In genomic region chr17:84037580-84038304, GRCm38 (mm10) we compare ENCODE assay signal across 8 mouse cellular contexts.
DNase-seq lines count a peak whose midpoint lies in the region; ATAC-seq and TF ChIP-seq lines count a peak whose summit lies in the region.
"Had no signal": no experiment of that assay in that cellular context is flagged by ENCODE, and none has a peak within 500 bp of the region (broad histone marks: within the 10 kb centered on the region; RNA-seq: fewer than 3 reads in every experiment).

No protein-coding gene starts in this region.

- H3K4me1 ChIP-seq in embryonic facial prominence, embryonic 13.5 days, result peaks cover 33% of the 10 kb centered on the region
- H3K4me1 ChIP-seq in intestine, embryonic 14.5 days (replicated peaks; ENCODE audit: control insufficient read depth, insufficient read depth, low read length), result peaks cover 16% of the 10 kb centered on the region
- H3K4me1 ChIP-seq in liver, embryonic 13.5 days (replicated peaks), result peaks cover 21% of the 10 kb centered on the region
- no peaks in the 10 kb centered on the region for H3K4me1 ChIP-seq in cerebellum, adult 2 months (ENCODE audit: control insufficient read depth, insufficient read depth, low read length)

- H3K36me3 ChIP-seq in embryonic facial prominence, embryonic 13.5 days, result no peaks in the 10 kb centered on the region
- no peaks in the 10 kb centered on the region for H3K36me3 ChIP-seq in intestine, embryonic 14.5 days (ENCODE audit: control insufficient read depth, insufficient read depth, low read length)
- H3K36me3 ChIP-seq in liver, embryonic 13.5 days, result no peaks in the 10 kb centered on the region

- no peak overlapping the region for H3K4me2 ChIP-seq in embryonic facial prominence, embryonic 13.5 days
- H3K4me2 ChIP-seq in intestine, embryonic 14.5 days (ENCODE audit: low read length), result no peak overlapping the region
- no peak overlapping the region for H3K4me2 ChIP-seq in liver, embryonic 13.5 days

- H3K9me3 ChIP-seq in embryonic facial prominence, embryonic 13.5 days, result 0 out of 2 replicates have a peak, but pooled peaks cover 3% of the 10 kb centered on the region
- no peaks in the 10 kb centered on the region; the same call in 1 of the 2 replicates for H3K9me3 ChIP-seq in intestine, embryonic 14.5 days (ENCODE audit: control insufficient read depth, low read length)
- H3K9me3 ChIP-seq in liver, embryonic 13.5 days (replicated peaks), result no peaks in the 10 kb centered on the region

- H3K4me3 ChIP-seq in embryonic facial prominence, embryonic 13.5 days, result no peak overlapping the region
- no peak overlapping the region for H3K4me3 ChIP-seq in intestine, embryonic 14.5 days (ENCODE audit: low read depth, low read length)
- no peak overlapping the region for H3K4me3 ChIP-seq in liver, embryonic 13.5 days (replicated peaks)
- no peak overlapping the region for H3K4me3 ChIP-seq in cerebellum, adult 2 months (replicated peaks; ENCODE audit: insufficient read depth, low read depth, low read length)

- DNase-seq in adipocyte (ENCODE audit: low spot score), result peak; percentile 35
- DNase-seq in intestine, embryonic 14.5 days (ENCODE audit: low spot score), result no peak
- DNase-seq in liver, embryonic 13.5 days, result no peak
- DNase-seq in embryo, embryonic 11 days, result no peak
- DNase-seq in cerebellum, adult 2 months, result no peak
- DNase-seq in cerebellum, adult 9-10 months, result no peak

- TF ChIP-seq POLR2A in cerebellum, adult 2 months (IDR thresholded peaks at IDR 0.05; ENCODE audit: borderline replicate concordance, insufficient read depth, low read length), result no peak

- TF ChIP-seq CTCF in cerebellum, adult 2 months (IDR thresholded peaks at IDR 0.05; ENCODE audit: borderline replicate concordance, insufficient read depth, low read depth, low read length), result no peak

- H3K27ac ChIP-seq in embryonic facial prominence, embryonic 13.5 days, result peak overlapping the region; percentile 80
- H3K27ac ChIP-seq in intestine, embryonic 14.5 days (ENCODE audit: low read depth), result peak overlapping the region; percentile 51; the same call in 1 of the 2 replicates
- peak overlapping the region; percentile 29 for H3K27ac ChIP-seq in liver, embryonic 13.5 days
- no peak overlapping the region for H3K27ac ChIP-seq in cerebellum, adult 2 months (ENCODE audit: insufficient read depth, low read length)

- no peak for ATAC-seq in embryonic facial prominence, embryonic 13.5 days (ENCODE audit: insufficient number of reproducible peaks, insufficient read depth, low FRiP score, low TSS enrichment, low read depth)
- ATAC-seq in intestine, embryonic 14.5 days (replicated peaks; ENCODE audit: low FRiP score, low TSS enrichment, low read depth), result no peak
- ATAC-seq in liver, embryonic 13.5 days (ENCODE audit: low read depth), result no peak
- ATAC-seq: forebrain, embryonic 16.5 days had no signal

- H3K27me3 ChIP-seq in embryonic facial prominence, embryonic 13.5 days, result no peaks in the 10 kb centered on the region
- H3K27me3 ChIP-seq in intestine, embryonic 14.5 days (replicated peaks; ENCODE audit: control insufficient read depth, insufficient read depth, low read length), result no peaks in the 10 kb centered on the region
- H3K27me3 ChIP-seq in liver, embryonic 13.5 days, result peaks cover 3% of the 10 kb centered on the region; the same call in 1 of the 2 replicates
- no peaks in the 10 kb centered on the region for H3K27me3 ChIP-seq in cerebellum, adult 2 months (ENCODE audit: control insufficient read depth, insufficient read depth, low read length)

- WGBS in embryonic facial prominence, embryonic 13.5 days, result 40% methylated on average over 11 of the region's 11 CpGs
- WGBS in intestine, embryonic 14.5 days, result 50% methylated on average over 11 of the region's 11 CpGs
- 46% methylated on average over 11 of the region's 11 CpGs for WGBS in liver, embryonic 13.5 days (ENCODE audit: insufficient replicate concordance)
- WGBS in cerebellum, adult 2 months, result 46% methylated on average over 11 of the region's 11 CpGs

- H3K9ac ChIP-seq in embryonic facial prominence, embryonic 13.5 days, result 0 out of 2 replicates have a peak overlapping the region, but pooled peaks have one; percentile 21
- no peak overlapping the region for H3K9ac ChIP-seq in intestine, embryonic 14.5 days (ENCODE audit: low read length)
- no peak overlapping the region for H3K9ac ChIP-seq in liver, embryonic 13.5 days
